Mouse (Mus musculus) urinary bladder, adult 18-20 months (tissue): Measurements from ENCODE around the gene Spata18.

Source experiments
- DNase-seq, 2 experiments: peaks; one replicate each; pipeline ENCODE4 v3.0.0; 2022; ENCODE audit warnings: low spot score in 2 of 2, mixed read lengths in 2 of 2

The Spata18 gene

GRCm38 (mm10) chr5:73716941-73717340 lies 65.8 kb downstream of the Spata18 start:
- no peak for DNase-seq

GRCm38 (mm10) chr5:73721682-73722282 lies 70.6 kb downstream of the Spata18 start:
- no peak for DNase-seq

GRCm38 (mm10) chr5:73725981-73726380 lies 74.8 kb downstream of the Spata18 start:
- DNase-seq, result no peak

DNA sequence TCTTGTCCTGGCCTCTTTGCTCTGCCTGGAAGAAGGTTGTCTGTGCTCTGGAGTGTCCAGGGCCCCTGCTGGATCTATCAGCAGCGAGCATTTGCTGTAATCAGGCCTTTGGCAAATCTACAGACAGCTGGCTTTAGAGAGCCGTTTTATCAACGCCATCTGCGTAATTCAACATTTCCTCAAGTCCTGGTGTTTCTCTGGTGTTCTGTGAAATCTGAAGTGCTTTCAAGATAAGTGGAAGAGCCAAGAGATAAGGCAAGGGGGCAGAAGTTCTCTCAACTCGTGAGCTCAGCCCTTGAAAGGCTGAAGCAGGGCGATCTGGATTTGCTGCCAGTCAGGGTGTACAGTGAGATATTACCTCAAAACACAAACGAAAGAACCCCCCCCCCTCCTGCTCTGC lies 77.5 kb downstream of the Spata18 start:
- no peak for DNase-seq
